Mouse (Mus musculus): Measurements from ENCODE around the gene Tbx20. TPM values are rescaled to one million over a fixed set of nuclear protein-coding genes. Genes with fewer than 3 reads are reported as not detected.

Gene Tbx20
- polyA plus RNA-seq, 1 experiment, result 20.6 TPM

- Histone ChIP-seq H3K36me3 (ENCODE audit: control insufficient read depth, insufficient read depth, low read length, poor library complexity, severe bottlenecking) (no peaks in the 10 kb centered on the region), H3K27ac (ENCODE audit: insufficient read depth, low read length) (no peak overlapping the region), H3K4me3 (ENCODE audit: low read depth, low read length) (no peak overlapping the region), H3K9me3 (replicated peaks; ENCODE audit: control insufficient read depth, insufficient read depth, low read length, poor library complexity, severe bottlenecking) (no peaks in the 10 kb centered on the region), H3K4me1 (ENCODE audit: control insufficient read depth, insufficient read depth, low read length) (no peaks in the 10 kb centered on the region), H3K27me3 (ENCODE audit: control insufficient read depth, insufficient read depth, low read length, poor library complexity, severe bottlenecking) (no peaks in the 10 kb centered on the region), H3K9ac (ENCODE audit: low read depth, poor library complexity, severe bottlenecking) (no peak overlapping the region)
- no peak for TF ChIP-seq POLR2A (IDR thresholded peaks at IDR 0.05; ENCODE audit: insufficient read depth, low read length)
- peak; percentile 72 for TF ChIP-seq CTCF (IDR thresholded peaks at IDR 0.05; ENCODE audit: low read depth, low read length)
Observed at GRCm38 (mm10) chr9:24760461-24760860, 13.6 kb downstream of the Tbx20 start.

- no peak overlapping the region for H3K9ac ChIP-seq (ENCODE audit: low read depth, poor library complexity, severe bottlenecking)
- H3K36me3 ChIP-seq (ENCODE audit: control insufficient read depth, insufficient read depth, low read length, poor library complexity, severe bottlenecking), result no peaks in the 10 kb centered on the region
- TF ChIP-seq EP300 (IDR thresholded peaks at IDR 0.05; ENCODE audit: insufficient read depth, low read depth, low read length) (no peak), POLR2A (IDR thresholded peaks at IDR 0.05; ENCODE audit: insufficient read depth, low read length) (no peak), CTCF (IDR thresholded peaks at IDR 0.05; ENCODE audit: low read depth, low read length) (no peak)
- H3K27ac ChIP-seq (ENCODE audit: insufficient read depth, low read length), result no peak overlapping the region
- no peaks in the 10 kb centered on the region for H3K9me3 ChIP-seq (replicated peaks; ENCODE audit: control insufficient read depth, insufficient read depth, low read length, poor library complexity, severe bottlenecking)
- no peaks in the 10 kb centered on the region for H3K4me1 ChIP-seq (ENCODE audit: control insufficient read depth, insufficient read depth, low read length)
- H3K27me3 ChIP-seq (ENCODE audit: control insufficient read depth, insufficient read depth, low read length, poor library complexity, severe bottlenecking), result no peaks in the 10 kb centered on the region
- no peak overlapping the region for H3K4me3 ChIP-seq (ENCODE audit: low read depth, low read length)
Observed at GRCm38 (mm10) chr9:24744958-24745357, 29.1 kb downstream of the Tbx20 start.

- TF ChIP-seq EP300 (IDR thresholded peaks at IDR 0.05; ENCODE audit: insufficient read depth, low read depth, low read length) (no peak), CTCF (IDR thresholded peaks at IDR 0.05; ENCODE audit: low read depth, low read length) (no peak), POLR2A (IDR thresholded peaks at IDR 0.05; ENCODE audit: insufficient read depth, low read length) (no peak)
- no peak overlapping the region for H3K9ac ChIP-seq (ENCODE audit: low read depth, poor library complexity, severe bottlenecking)
- H3K27ac ChIP-seq (ENCODE audit: insufficient read depth, low read length), result no peak overlapping the region
- H3K27me3 ChIP-seq (ENCODE audit: control insufficient read depth, insufficient read depth, low read length, poor library complexity, severe bottlenecking), result no peaks in the 10 kb centered on the region
- no peak overlapping the region for H3K4me3 ChIP-seq (ENCODE audit: low read depth, low read length)
- no peaks in the 10 kb centered on the region for H3K36me3 ChIP-seq (ENCODE audit: control insufficient read depth, insufficient read depth, low read length, poor library complexity, severe bottlenecking)
- no peaks in the 10 kb centered on the region for H3K4me1 ChIP-seq (ENCODE audit: control insufficient read depth, insufficient read depth, low read length)
- no peaks in the 10 kb centered on the region for H3K9me3 ChIP-seq (replicated peaks; ENCODE audit: control insufficient read depth, insufficient read depth, low read length, poor library complexity, severe bottlenecking)
Observed at GRCm38 (mm10) chr9:24701246-24701645, 72.9 kb downstream of the Tbx20 start.

GRCm38 (mm10) chr9:24696405-24696778, 77.7 kb downstream of the Tbx20 start:
- H3K27ac ChIP-seq (ENCODE audit: insufficient read depth, low read length), result no peak overlapping the region

GRCm38 (mm10) chr9:24695700-24696404, 78.3 kb downstream of the Tbx20 start, which contains the start of gene Dpy19l2:
Dpy19l2 (minus strand) TSS chr9:24696293.
- Histone ChIP-seq H3K27me3 (ENCODE audit: control insufficient read depth, insufficient read depth, low read length, poor library complexity, severe bottlenecking) (no peaks in the 10 kb centered on the region), H3K27ac (ENCODE audit: insufficient read depth, low read length) (no peak within 1 kb of the TSS)
- TF ChIP-seq EP300 (IDR thresholded peaks at IDR 0.05; ENCODE audit: insufficient read depth, low read depth, low read length), result no peak
- TF ChIP-seq POLR2A (IDR thresholded peaks at IDR 0.05; ENCODE audit: insufficient read depth, low read length), result no peak
- TF ChIP-seq CTCF (IDR thresholded peaks at IDR 0.05; ENCODE audit: low read depth, low read length), result no peak

More at GRCm38 (mm10) chr9:24696405-24696778, 77.7 kb downstream of the Tbx20 start:
- no peak for TF ChIP-seq EP300 (IDR thresholded peaks at IDR 0.05; ENCODE audit: insufficient read depth, low read depth, low read length)
- Histone ChIP-seq H3K4me3 (ENCODE audit: low read depth, low read length) (peak overlapping the region; percentile 46; the same call in 1 of the 2 replicates), H3K4me1 (ENCODE audit: control insufficient read depth, insufficient read depth, low read length) (no peaks in the 10 kb centered on the region), H3K36me3 (ENCODE audit: control insufficient read depth, insufficient read depth, low read length, poor library complexity, severe bottlenecking) (no peaks in the 10 kb centered on the region), H3K9ac (ENCODE audit: low read depth, poor library complexity, severe bottlenecking) (no peak overlapping the region), H3K9me3 (replicated peaks; ENCODE audit: control insufficient read depth, insufficient read depth, low read length, poor library complexity, severe bottlenecking) (no peaks in the 10 kb centered on the region), H3K27me3 (ENCODE audit: control insufficient read depth, insufficient read depth, low read length, poor library complexity, severe bottlenecking) (no peaks in the 10 kb centered on the region)

More at GRCm38 (mm10) chr9:24695700-24696404, 78.3 kb downstream of the Tbx20 start, which contains the start of gene Dpy19l2:
- Histone ChIP-seq H3K4me3 (ENCODE audit: low read depth, low read length) (peak within 1 kb of the TSS; percentile 46), H3K9me3 (replicated peaks; ENCODE audit: control insufficient read depth, insufficient read depth, low read length, poor library complexity, severe bottlenecking) (no peaks in the 10 kb centered on the region), H3K4me1 (ENCODE audit: control insufficient read depth, insufficient read depth, low read length) (no peaks in the 10 kb centered on the region), H3K36me3 (ENCODE audit: control insufficient read depth, insufficient read depth, low read length, poor library complexity, severe bottlenecking) (no peaks in the 10 kb centered on the region), H3K9ac (ENCODE audit: low read depth, poor library complexity, severe bottlenecking) (no peak within 1 kb of the TSS)

Other genes with a start within 250 kb of the Tbx20 start
- not detected in 2 replicates for gene Cypt4, start 149.1 kb downstream of the Tbx20 start, polyA plus RNA-seq (2011; ENCODE audit: insufficient read depth, insufficient read length, low read depth, missing spikeins)
- not detected in 2 replicates for gene Dpy19l2, start 78.0 kb downstream of the Tbx20 start, polyA plus RNA-seq (2011; ENCODE audit: insufficient read depth, insufficient read length, low read depth, missing spikeins)